Mouse (Mus musculus): ENCODE results near the gene Ift27. TPM values are rescaled to one million over a fixed set of nuclear protein-coding genes. Genes with fewer than 3 reads are reported as not detected.

Gene Ift27
- polyA plus RNA-seq, 1 experiment from 2014 or later = 37.1 TPM

GRCm38 (mm10) chr15:78133389-78133788 lies 40.5 kb downstream of the Ift27 start:
- no peak overlapping the region for H3K4me2 ChIP-seq (ENCODE audit: low read depth, low read length)
- H3K9ac ChIP-seq (ENCODE audit: low read length) = no peak overlapping the region
- H3K4me1 ChIP-seq (ENCODE audit: control insufficient read depth, insufficient read depth, low read length) = no peaks in the 10 kb centered on the region
- H3K4me3 ChIP-seq (ENCODE audit: low read length) = no peak overlapping the region
- no peak for ATAC-seq (replicated peaks; ENCODE audit: extremely low read depth, insufficient read depth, low FRiP score)
- H3K27ac ChIP-seq (ENCODE audit: low read length) = no peak overlapping the region
- no peaks in the 10 kb centered on the region for H3K9me3 ChIP-seq (replicated peaks; ENCODE audit: control insufficient read depth, low read length)
- no peaks in the 10 kb centered on the region for H3K36me3 ChIP-seq (ENCODE audit: control insufficient read depth, insufficient read depth)
- WGBS = 36% methylated on average over 2 of the region's 2 CpGs
- H3K27me3 ChIP-seq (ENCODE audit: control insufficient read depth, insufficient read depth, low read length) = no peaks in the 10 kb centered on the region

- peak; percentile 97 for ATAC-seq (replicated peaks; ENCODE audit: extremely low read depth, insufficient read depth, low FRiP score)
- H3K4me2 ChIP-seq (ENCODE audit: low read depth, low read length) = peak within 1 kb of the TSS; percentile 51
- H3K36me3 ChIP-seq (ENCODE audit: control insufficient read depth, insufficient read depth) = no peaks in the 10 kb centered on the region
- H3K4me1 ChIP-seq (ENCODE audit: control insufficient read depth, insufficient read depth, low read length) = peaks cover 3% of the 10 kb centered on the region; the same call in 1 of the 2 replicates
- no peak within 1 kb of the TSS for H3K9ac ChIP-seq (ENCODE audit: low read length)
- under 1% methylated on average over 39 of the region's 42 CpGs for WGBS
- H3K9me3 ChIP-seq (replicated peaks; ENCODE audit: control insufficient read depth, low read length) = no peaks in the 10 kb centered on the region
- H3K27me3 ChIP-seq (ENCODE audit: control insufficient read depth, insufficient read depth, low read length) = peaks cover 15% of the 10 kb centered on the region
- H3K4me3 ChIP-seq (ENCODE audit: low read length) = peak within 1 kb of the TSS; percentile 29; the same call in 1 of the 2 replicates
- H3K27ac ChIP-seq (ENCODE audit: low read length) = no peak within 1 kb of the TSS
Observed at GRCm38 (mm10) chr15:78119704-78120103, 54.2 kb downstream of the Ift27 start, which contains the start of gene Cacng2. Cacng2 (minus strand) TSS chr15:78120028.

- H3K36me3 ChIP-seq (ENCODE audit: control insufficient read depth, insufficient read depth) = no peaks in the 10 kb centered on the region
- ATAC-seq (replicated peaks; ENCODE audit: extremely low read depth, insufficient read depth, low FRiP score) = no peak
- 9% methylated on average over 30 of the region's 39 CpGs for WGBS
- peaks cover 3% of the 10 kb centered on the region; the same call in 1 of the 2 replicates for H3K4me1 ChIP-seq (ENCODE audit: control insufficient read depth, insufficient read depth, low read length)
- H3K9me3 ChIP-seq (replicated peaks; ENCODE audit: control insufficient read depth, low read length) = no peaks in the 10 kb centered on the region
- peak overlapping the region; percentile 29; the same call in 1 of the 2 replicates for H3K4me3 ChIP-seq (ENCODE audit: low read length)
- no peak overlapping the region for H3K9ac ChIP-seq (ENCODE audit: low read length)
- peak overlapping the region; percentile 51 for H3K4me2 ChIP-seq (ENCODE audit: low read depth, low read length)
- H3K27ac ChIP-seq (ENCODE audit: low read length) = no peak overlapping the region
- peaks cover 15% of the 10 kb centered on the region for H3K27me3 ChIP-seq (ENCODE audit: control insufficient read depth, insufficient read depth, low read length)
Observed at GRCm38 (mm10) chr15:78119248-78119647, 54.7 kb downstream of the Ift27 start.

- H3K27me3 ChIP-seq (ENCODE audit: control insufficient read depth, insufficient read depth, low read length) = peaks cover 15% of the 10 kb centered on the region
- H3K9me3 ChIP-seq (replicated peaks; ENCODE audit: control insufficient read depth, low read length) = no peaks in the 10 kb centered on the region
- 67% methylated on average over 17 of the region's 18 CpGs for WGBS
- peaks cover 3% of the 10 kb centered on the region; the same call in 1 of the 2 replicates for H3K4me1 ChIP-seq (ENCODE audit: control insufficient read depth, insufficient read depth, low read length)
- H3K27ac ChIP-seq (ENCODE audit: low read length) = no peak overlapping the region
- H3K4me2 ChIP-seq (ENCODE audit: low read depth, low read length) = no peak overlapping the region
- H3K9ac ChIP-seq (ENCODE audit: low read length) = no peak overlapping the region
- H3K4me3 ChIP-seq (ENCODE audit: low read length) = no peak overlapping the region
- ATAC-seq (replicated peaks; ENCODE audit: extremely low read depth, insufficient read depth, low FRiP score) = no peak
- no peaks in the 10 kb centered on the region for H3K36me3 ChIP-seq (ENCODE audit: control insufficient read depth, insufficient read depth)
Observed at GRCm38 (mm10) chr15:78118275-78118995, 55.5 kb downstream of the Ift27 start.

GRCm38 (mm10) chr15:78117731-78118130 lies 56.2 kb downstream of the Ift27 start:
- no peak for ATAC-seq (replicated peaks; ENCODE audit: extremely low read depth, insufficient read depth, low FRiP score)

GRCm38 (mm10) chr15:78116936-78117335 lies 57.0 kb downstream of the Ift27 start:
- WGBS = 83% methylated on average over 10 of the region's 10 CpGs
- ATAC-seq (replicated peaks; ENCODE audit: extremely low read depth, insufficient read depth, low FRiP score) = no peak

More at GRCm38 (mm10) chr15:78117731-78118130, 56.2 kb downstream of the Ift27 start:
- Histone ChIP-seq H3K4me1 (ENCODE audit: control insufficient read depth, insufficient read depth, low read length) (peaks cover 3% of the 10 kb centered on the region; the same call in 1 of the 2 replicates), H3K27ac (ENCODE audit: low read length) (no peak overlapping the region), H3K4me3 (ENCODE audit: low read length) (no peak overlapping the region), H3K9me3 (replicated peaks; ENCODE audit: control insufficient read depth, low read length) (no peaks in the 10 kb centered on the region), H3K36me3 (ENCODE audit: control insufficient read depth, insufficient read depth) (no peaks in the 10 kb centered on the region), H3K4me2 (ENCODE audit: low read depth, low read length) (no peak overlapping the region), H3K27me3 (ENCODE audit: control insufficient read depth, insufficient read depth, low read length) (peaks cover 15% of the 10 kb centered on the region), H3K9ac (ENCODE audit: low read length) (no peak overlapping the region)
- WGBS = 83% methylated on average over 16 of the region's 16 CpGs

GRCm38 (mm10) chr15:78116244-78116643 lies 57.7 kb downstream of the Ift27 start:
- H3K27ac ChIP-seq (ENCODE audit: low read length) = no peak overlapping the region

More at GRCm38 (mm10) chr15:78116936-78117335, 57.0 kb downstream of the Ift27 start:
- Histone ChIP-seq H3K4me2 (ENCODE audit: low read depth, low read length) (no peak overlapping the region), H3K4me3 (ENCODE audit: low read length) (no peak overlapping the region), H3K27ac (ENCODE audit: low read length) (no peak overlapping the region), H3K9ac (ENCODE audit: low read length) (no peak overlapping the region), H3K36me3 (ENCODE audit: control insufficient read depth, insufficient read depth) (no peaks in the 10 kb centered on the region), H3K9me3 (replicated peaks; ENCODE audit: control insufficient read depth, low read length) (no peaks in the 10 kb centered on the region), H3K4me1 (ENCODE audit: control insufficient read depth, insufficient read depth, low read length) (peaks cover 3% of the 10 kb centered on the region; the same call in 1 of the 2 replicates), H3K27me3 (ENCODE audit: control insufficient read depth, insufficient read depth, low read length) (peaks cover 15% of the 10 kb centered on the region)

More at GRCm38 (mm10) chr15:78116244-78116643, 57.7 kb downstream of the Ift27 start:
- ATAC-seq (replicated peaks; ENCODE audit: extremely low read depth, insufficient read depth, low FRiP score) = no peak
- H3K4me3 ChIP-seq (ENCODE audit: low read length) = no peak overlapping the region
- no peaks in the 10 kb centered on the region for H3K36me3 ChIP-seq (ENCODE audit: control insufficient read depth, insufficient read depth)
- no peak overlapping the region for H3K9ac ChIP-seq (ENCODE audit: low read length)
- H3K4me1 ChIP-seq (ENCODE audit: control insufficient read depth, insufficient read depth, low read length) = peaks cover 3% of the 10 kb centered on the region; the same call in 1 of the 2 replicates
- peaks cover 15% of the 10 kb centered on the region for H3K27me3 ChIP-seq (ENCODE audit: control insufficient read depth, insufficient read depth, low read length)
- WGBS = 76% methylated on average over 10 of the region's 10 CpGs
- no peaks in the 10 kb centered on the region for H3K9me3 ChIP-seq (replicated peaks; ENCODE audit: control insufficient read depth, low read length)
- no peak overlapping the region for H3K4me2 ChIP-seq (ENCODE audit: low read depth, low read length)

Other genes with a start within 250 kb of the Ift27 start
- gene Txn2, start 245.1 kb downstream of the Ift27 start, polyA plus RNA-seq (2015; fragmentation: Nextera tagmentation; extraction: Ambion mirVana) = 321 and 325 TPM in 2 replicates
- 0.76 and 1.0 TPM in 2 replicates for gene Foxred2, start 217.4 kb downstream of the Ift27 start, polyA plus RNA-seq (2015; fragmentation: Nextera tagmentation; extraction: Ambion mirVana)
- gene Eif3d, start 203.3 kb downstream of the Ift27 start, polyA plus RNA-seq (2015; fragmentation: Nextera tagmentation; extraction: Ambion mirVana) = 124 and 125 TPM in 2 replicates
- not detected in 2 replicates for gene Cacng2, start 54.1 kb downstream of the Ift27 start, polyA plus RNA-seq (2015; fragmentation: Nextera tagmentation; extraction: Ambion mirVana)
- 1.00 and 1.1 TPM in 2 replicates for gene Pvalb, start 32.3 kb upstream of the Ift27 start, polyA plus RNA-seq (2015; fragmentation: Nextera tagmentation; extraction: Ambion mirVana)
- 4.9 and 5.3 TPM in 2 replicates for gene Ncf4, start 70.7 kb upstream of the Ift27 start, polyA plus RNA-seq (2015; fragmentation: Nextera tagmentation; extraction: Ambion mirVana)
- 0.43 and 0.44 TPM in 2 replicates for gene Csf2rb2, start 131.6 kb upstream of the Ift27 start, polyA plus RNA-seq (2015; fragmentation: Nextera tagmentation; extraction: Ambion mirVana)
- 1.4 and 2.3 TPM in 2 replicates for gene Csf2rb, start 151.6 kb upstream of the Ift27 start, polyA plus RNA-seq (2015; fragmentation: Nextera tagmentation; extraction: Ambion mirVana)
- not detected in 2 replicates for gene Tex33, start 221.8 kb upstream of the Ift27 start, polyA plus RNA-seq (2015; fragmentation: Nextera tagmentation; extraction: Ambion mirVana)
- gene Tst, start 231.8 kb upstream of the Ift27 start, polyA plus RNA-seq (2015; fragmentation: Nextera tagmentation; extraction: Ambion mirVana) = 39.7 and 41.7 TPM in 2 replicates
- gene Mpst, start 232.3 kb upstream of the Ift27 start, polyA plus RNA-seq (2015; fragmentation: Nextera tagmentation; extraction: Ambion mirVana) = 1.9 and 2.1 TPM in 2 replicates

Measured in heart, embryonic 16.5 days (tissue).